Mouse (Mus musculus): Measurements from ENCODE around the gene Jsrp1. TPM values are rescaled to one million over a fixed set of nuclear protein-coding genes. Genes with fewer than 3 reads are reported as not detected.
"Not testable (repeated sequence)": the region's sequence is repeated elsewhere in the genome, so short reads cannot be mapped to it uniquely, and the experiment has no call there.

The Jsrp1 gene
- polyA plus RNA-seq, 1 experiment = not detected

DNA sequence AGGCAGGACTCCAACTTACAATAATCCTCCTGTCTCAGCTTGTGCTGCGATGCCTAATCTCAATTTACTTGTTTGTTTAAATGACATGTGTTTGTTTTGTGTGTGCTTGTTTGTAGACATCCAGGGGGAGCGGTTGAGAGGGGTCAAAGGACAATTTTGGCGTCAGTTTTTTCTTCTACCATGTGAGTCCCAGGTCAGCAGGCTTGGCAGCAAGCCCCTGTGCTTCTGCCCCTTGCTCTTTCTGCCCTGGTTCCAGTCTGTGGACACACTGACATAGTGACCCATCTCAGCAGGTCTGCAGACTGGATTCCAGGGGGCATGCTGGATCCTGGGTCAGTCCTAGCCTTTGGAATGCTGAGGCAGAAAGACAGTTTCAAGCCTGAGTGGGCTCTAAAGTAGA is 6.1 kb upstream of the Jsrp1 start:
- Histone ChIP-seq H3K36me3 (ENCODE audit: control insufficient read depth, insufficient read depth, low read length) (no peaks in the 10 kb centered on the region), H3K27me3 (ENCODE audit: control insufficient read depth, insufficient read depth, low read length) (no peaks in the 10 kb centered on the region), H3K4me1 (ENCODE audit: control insufficient read depth, insufficient read depth, insufficient read length, low read length) (peaks cover 3% of the 10 kb centered on the region; the same call in 1 of the 2 replicates), H3K4me3 (ENCODE audit: low read depth, low read length) (no peak overlapping the region), H3K27ac (ENCODE audit: insufficient read depth, low read depth, low read length) (no peak overlapping the region)
- 17% methylated on average over 3 of the region's 3 CpGs for WGBS
- no peak for TF ChIP-seq POLR2A (IDR thresholded peaks at IDR 0.05; ENCODE audit: low read depth, low read length)
- TF ChIP-seq CTCF (IDR thresholded peaks at IDR 0.05; ENCODE audit: extremely low read depth, insufficient read length, insufficient replicate concordance, low read depth, low read length) = no peak

DNA sequence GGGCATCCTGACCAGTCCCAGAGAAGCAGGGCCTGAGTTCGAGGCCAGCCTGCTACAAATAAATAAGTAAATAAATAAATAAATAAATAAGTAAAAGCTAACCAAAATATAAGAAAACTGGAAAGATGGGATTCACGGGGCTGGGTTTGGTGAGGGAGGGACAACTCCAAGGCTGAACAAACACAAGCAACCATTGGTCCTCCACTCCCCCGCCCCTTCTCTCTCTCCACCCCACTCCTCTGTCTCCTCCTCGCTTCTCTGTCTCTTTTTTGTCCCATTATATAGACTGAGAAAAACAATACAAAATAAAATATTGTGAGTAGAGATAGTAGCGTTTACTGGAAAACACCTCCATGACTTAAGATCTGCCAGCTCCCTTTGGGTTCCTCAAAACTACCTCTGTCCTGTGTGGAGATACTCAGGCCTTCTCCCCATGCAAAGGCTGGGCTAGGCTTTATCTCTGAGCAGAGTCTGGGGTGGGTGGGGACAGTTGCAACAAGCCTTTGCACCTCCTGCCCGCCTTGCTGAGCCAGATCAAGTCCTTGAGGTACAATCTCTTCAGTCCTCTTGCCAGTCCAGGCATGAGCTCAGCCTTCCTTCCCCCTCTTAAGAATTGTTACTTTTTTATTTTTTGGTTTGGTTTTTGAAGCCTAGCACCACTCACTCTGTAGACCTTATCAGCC is 5.4 kb upstream of the Jsrp1 start:
- Histone ChIP-seq H3K27me3 (ENCODE audit: control insufficient read depth, insufficient read depth, low read length) (no peaks in the 10 kb centered on the region), H3K27ac (ENCODE audit: insufficient read depth, low read depth, low read length) (no peak overlapping the region), H3K4me3 (ENCODE audit: low read depth, low read length) (no peak overlapping the region), H3K4me1 (ENCODE audit: control insufficient read depth, insufficient read depth, insufficient read length, low read length) (peaks cover 3% of the 10 kb centered on the region; the same call in 1 of the 2 replicates), H3K36me3 (ENCODE audit: control insufficient read depth, insufficient read depth, low read length) (no peaks in the 10 kb centered on the region)
- 49% methylated on average over 6 of the region's 6 CpGs for WGBS
- TF ChIP-seq CTCF (IDR thresholded peaks at IDR 0.05; ENCODE audit: extremely low read depth, insufficient read length, insufficient replicate concordance, low read depth, low read length) (no peak), POLR2A (IDR thresholded peaks at IDR 0.05; ENCODE audit: low read depth, low read length) (no peak)

DNA sequence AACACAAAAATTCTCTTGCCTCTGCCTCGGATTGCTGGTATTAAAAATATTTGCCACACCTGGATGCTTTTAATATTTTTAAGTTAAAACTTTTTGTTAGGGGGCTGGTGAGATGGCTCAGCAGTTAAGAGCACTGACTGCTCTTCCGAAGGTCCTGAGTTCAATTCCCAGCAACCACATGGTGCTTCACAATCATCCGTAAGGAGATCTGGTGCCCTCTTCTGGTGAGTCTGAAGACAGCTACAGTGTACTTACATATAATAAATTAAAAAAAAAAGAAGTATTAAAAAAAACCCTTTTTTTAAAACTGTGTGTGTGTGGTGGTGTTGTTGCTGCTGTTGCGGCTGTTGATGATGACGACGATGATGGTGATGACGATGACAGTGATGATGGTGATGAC is 4.7 kb upstream of the Jsrp1 start:
- H3K4me1 ChIP-seq (ENCODE audit: control insufficient read depth, insufficient read depth, insufficient read length, low read length); H3K36me3 ChIP-seq (ENCODE audit: control insufficient read depth, insufficient read depth, low read length); H3K27me3 ChIP-seq (ENCODE audit: control insufficient read depth, insufficient read depth, low read length); H3K4me3 ChIP-seq (ENCODE audit: low read depth, low read length); H3K27ac ChIP-seq (ENCODE audit: insufficient read depth, low read depth, low read length): not testable (repeated sequence)
- 81% methylated on average over 7 of the region's 7 CpGs for WGBS

DNA sequence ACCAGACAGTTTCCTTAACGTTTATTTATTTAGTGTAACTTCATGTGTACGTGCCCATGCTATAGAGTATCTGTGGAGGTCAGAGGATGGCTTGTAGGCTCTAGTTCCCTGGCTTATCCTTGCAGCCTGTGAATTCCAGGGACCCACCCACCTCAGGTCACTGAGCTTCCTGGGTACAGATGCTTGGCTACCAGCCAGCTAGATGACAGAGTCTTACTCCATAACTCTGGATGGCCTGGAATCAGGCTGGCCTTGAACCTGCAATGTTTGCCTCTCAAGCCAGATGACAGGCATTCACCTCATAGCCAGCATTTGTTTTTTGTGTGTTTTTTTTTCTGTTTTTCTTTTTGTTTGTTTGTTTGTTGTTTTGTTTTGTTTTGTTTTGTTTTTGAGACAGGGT is 3.9 kb upstream of the Jsrp1 start:
- Histone ChIP-seq H3K27me3 (ENCODE audit: control insufficient read depth, insufficient read depth, low read length) (no peaks in the 10 kb centered on the region), H3K4me3 (ENCODE audit: low read depth, low read length) (no peak overlapping the region), H3K27ac (ENCODE audit: insufficient read depth, low read depth, low read length) (no peak overlapping the region), H3K36me3 (ENCODE audit: control insufficient read depth, insufficient read depth, low read length) (no peaks in the 10 kb centered on the region), H3K4me1 (ENCODE audit: control insufficient read depth, insufficient read depth, insufficient read length, low read length) (peaks cover 3% of the 10 kb centered on the region; the same call in 1 of the 2 replicates)
- 43% methylated on average over 2 of the region's 2 CpGs for WGBS
- no peak for TF ChIP-seq CTCF (IDR thresholded peaks at IDR 0.05; ENCODE audit: extremely low read depth, insufficient read length, insufficient replicate concordance, low read depth, low read length)
- no peak for TF ChIP-seq POLR2A (IDR thresholded peaks at IDR 0.05; ENCODE audit: low read depth, low read length)

GRCm38 (mm10) chr10:80816303-80816702 is 3.0 kb upstream of the Jsrp1 start:
- not testable (repeated sequence) for H3K27ac ChIP-seq (ENCODE audit: insufficient read depth, low read depth, low read length); H3K27me3 ChIP-seq (ENCODE audit: control insufficient read depth, insufficient read depth, low read length); H3K36me3 ChIP-seq (ENCODE audit: control insufficient read depth, insufficient read depth, low read length); H3K4me3 ChIP-seq (ENCODE audit: low read depth, low read length); H3K4me1 ChIP-seq (ENCODE audit: control insufficient read depth, insufficient read depth, insufficient read length, low read length)
- WGBS = 69% methylated on average over 3 of the region's 3 CpGs

- TF ChIP-seq POLR2A (IDR thresholded peaks at IDR 0.05; ENCODE audit: low read depth, low read length) = no peak
- TF ChIP-seq CTCF (IDR thresholded peaks at IDR 0.05; ENCODE audit: extremely low read depth, insufficient read length, insufficient replicate concordance, low read depth, low read length) = no peak
- Histone ChIP-seq H3K4me1 (ENCODE audit: control insufficient read depth, insufficient read depth, insufficient read length, low read length) (peaks cover 3% of the 10 kb centered on the region; the same call in 1 of the 2 replicates), H3K4me3 (ENCODE audit: low read depth, low read length) (no peak overlapping the region), H3K27me3 (ENCODE audit: control insufficient read depth, insufficient read depth, low read length) (peaks cover 7% of the 10 kb centered on the region), H3K27ac (ENCODE audit: insufficient read depth, low read depth, low read length) (no peak overlapping the region), H3K36me3 (ENCODE audit: control insufficient read depth, insufficient read depth, low read length) (no peaks in the 10 kb centered on the region)
- WGBS = 59% methylated on average over 7 of the region's 7 CpGs
Observed at GRCm38 (mm10) chr10:80814800-80815199, 1.5 kb upstream of the Jsrp1 start.

DNA sequence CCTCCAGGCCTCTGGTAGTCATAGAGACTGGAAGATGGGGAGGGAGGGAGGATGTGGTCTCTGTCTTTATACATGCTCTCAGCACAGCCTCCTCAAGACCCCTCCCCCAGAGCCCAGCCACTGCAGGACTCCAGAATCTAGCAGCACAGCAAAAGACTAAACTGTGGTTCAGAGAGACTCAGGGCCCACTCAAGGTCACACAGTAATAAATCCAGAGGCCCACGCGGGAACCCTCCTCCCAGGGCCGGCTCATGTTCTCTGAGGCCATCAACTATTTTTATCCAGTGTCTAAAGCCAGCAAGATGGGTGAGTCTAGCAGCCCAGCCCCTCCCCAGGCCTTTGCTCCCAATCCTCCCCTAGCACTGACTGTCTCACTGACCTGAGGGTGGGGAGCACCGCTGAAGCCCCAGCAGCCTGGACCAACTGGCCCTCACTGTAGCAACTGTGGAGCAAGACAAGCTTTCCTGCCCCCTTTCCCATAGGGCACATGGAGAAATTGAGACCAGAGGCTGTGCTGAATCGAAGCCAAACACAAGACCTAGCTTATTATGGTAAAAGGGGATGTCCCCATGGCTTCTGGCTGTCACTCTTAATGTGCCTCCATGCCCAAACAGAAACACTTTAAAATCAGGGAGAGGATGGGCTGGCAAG is 782 bp downstream of the Jsrp1 start:
- no peak overlapping the region for H3K27ac ChIP-seq (ENCODE audit: insufficient read depth, low read depth, low read length)
- H3K36me3 ChIP-seq (ENCODE audit: control insufficient read depth, insufficient read depth, low read length) = no peaks in the 10 kb centered on the region
- H3K27me3 ChIP-seq (ENCODE audit: control insufficient read depth, insufficient read depth, low read length) = peaks cover 16% of the 10 kb centered on the region
- H3K4me1 ChIP-seq (ENCODE audit: control insufficient read depth, insufficient read depth, insufficient read length, low read length) = 0 out of 2 replicates have a peak, but pooled peaks cover 3% of the 10 kb centered on the region
- WGBS = 35% methylated on average over 5 of the region's 5 CpGs
- no peak for TF ChIP-seq CTCF (IDR thresholded peaks at IDR 0.05; ENCODE audit: extremely low read depth, insufficient read length, insufficient replicate concordance, low read depth, low read length)
- TF ChIP-seq POLR2A (IDR thresholded peaks at IDR 0.05; ENCODE audit: low read depth, low read length) = no peak
- H3K4me3 ChIP-seq (ENCODE audit: low read depth, low read length) = no peak overlapping the region
